9 mouse cellular contexts compared by ENCODE assay signal in genomic region chr4:140814241-140815225, GRCm38 (mm10). TPM values are rescaled to one million over a fixed set of nuclear protein-coding genes. Genes with fewer than 3 reads are reported as not detected.
A peak's percentile ranks its signal among the peaks of the same experiment; 100 is the strongest.
DNase-seq lines count a peak whose midpoint lies in the region; ATAC-seq lines count a peak whose summit lies in the region.
"Had no signal": no experiment of that assay in that cellular context is flagged by ENCODE, and none has a peak within 500 bp of the region (broad histone marks: within the 10 kb centered on the region; RNA-seq: fewer than 3 reads in every experiment).

No protein-coding gene starts in this region.

- 23% methylated on average over 36 of the region's 36 CpGs for WGBS in forebrain, embryonic 14.5 days
- 20% methylated on average over 36 of the region's 36 CpGs for WGBS in liver, embryonic 12.5 days (ENCODE audit: insufficient replicate concordance)

- H3K27ac ChIP-seq in forebrain, embryonic 14.5 days (ENCODE audit: low read depth, low read length) = no peak overlapping the region
- peak overlapping the region; percentile 55 for H3K27ac ChIP-seq in liver, embryonic 12.5 days

- H3K4me1 ChIP-seq in forebrain, embryonic 14.5 days (ENCODE audit: control insufficient read depth, insufficient read depth, low read length) = peaks cover 4% of the 10 kb centered on the region; the same call in 1 of the 2 replicates
- H3K4me1 ChIP-seq in liver, embryonic 12.5 days = peaks cover 78% of the 10 kb centered on the region

- no peak overlapping the region for H3K4me3 ChIP-seq in forebrain, embryonic 14.5 days (ENCODE audit: low read depth, low read length)
- H3K4me3 ChIP-seq in liver, embryonic 12.5 days = peak overlapping the region; percentile 66

- DNase-seq in T-cell, adult 2 months (ENCODE audit: low spot score) = peak; percentile 54
- DNase-seq in forebrain, embryonic 14.5 days (ENCODE audit: low spot score) = peak; percentile 28
- peak; percentile 41 for DNase-seq in hindlimb bud, embryonic 11.5 days (ENCODE audit: extremely low spot score, low read depth, low spot score)
- peak; percentile 27 to 49 for DNase-seq in thymus, postnatal 10 days (ENCODE audit: low spot score in 2 of 2)
- no peak for DNase-seq in cerebellum, adult 9-11 months

- no peaks in the 10 kb centered on the region for H3K36me3 ChIP-seq in forebrain, embryonic 14.5 days (ENCODE audit: control insufficient read depth, insufficient read depth, low read length)
- no peaks in the 10 kb centered on the region for H3K36me3 ChIP-seq in liver, embryonic 12.5 days

- 0 out of 2 replicates have a peak, but pooled peaks cover 3% of the 10 kb centered on the region for H3K27me3 ChIP-seq in forebrain, embryonic 14.5 days (replicated peaks; ENCODE audit: control insufficient read depth, insufficient read depth, low read length)
- peaks cover 39% of the 10 kb centered on the region for H3K27me3 ChIP-seq in liver, embryonic 12.5 days (replicated peaks)

- no peak overlapping the region for H3K9ac ChIP-seq in forebrain, embryonic 14.5 days (ENCODE audit: low read length)
- H3K9ac ChIP-seq in liver, embryonic 12.5 days = peak overlapping the region; percentile 67

- H3K4me2 ChIP-seq in forebrain, embryonic 14.5 days (ENCODE audit: low read length) = peak overlapping the region; percentile 37
- H3K4me2 ChIP-seq in liver, embryonic 12.5 days = peak overlapping the region; percentile 90

- H3K9me3 ChIP-seq in forebrain, embryonic 14.5 days (replicated peaks; ENCODE audit: control insufficient read depth, low read length) = no peaks in the 10 kb centered on the region
- no peaks in the 10 kb centered on the region for H3K9me3 ChIP-seq in liver, embryonic 12.5 days (replicated peaks)

- ATAC-seq in CD4-positive, CD25-positive, alpha-beta regulatory T cell, adult 4 months = peak; percentile 48
- no peak for ATAC-seq in forebrain, embryonic 14.5 days
- peak; percentile 51 for ATAC-seq in liver, embryonic 12.5 days
- ATAC-seq in monocyte, adult 5-6 weeks (replicated peaks; ENCODE audit: insufficient number of reproducible peaks, low FRiP score, low TSS enrichment, poor library complexity, severe bottlenecking) = peak; percentile 61; the same call in 1 of the 2 replicates

RNA-seq across cellular contexts. Expression of gene Padi3, which starts 4.1 kb away (rescaled TPM):
- polyA plus RNA-seq in CD4-positive, CD25-positive, alpha-beta regulatory T cell, adult 4 months (2017; shearing (Covaris generic)) = under 1 TPM; 0.15 to 0.32 TPM
- not detected in 2 replicates for polyA plus RNA-seq in forebrain, embryonic 14.5 days (2014; fragmentation: Nextera tagmentation; extraction: Ambion mirVana)
- polyA plus RNA-seq in liver, embryonic 12.5 days (2016; fragmentation: Nextera tagmentation; extraction: Ambion mirVana) = 0.37 and 0.47 TPM in 2 replicates
- total RNA-seq in monocyte, adult 5-6 weeks (2017) = not detected in 3 replicates

RNA-seq across cellular contexts. Expression of gene Padi1, which starts 31.0 kb away (rescaled TPM):
- under 1 TPM; 0.61 to 0.63 TPM for polyA plus RNA-seq in CD4-positive, CD25-positive, alpha-beta regulatory T cell, adult 4 months (2017; shearing (Covaris generic))
- polyA plus RNA-seq in forebrain, embryonic 14.5 days (2014; fragmentation: Nextera tagmentation; extraction: Ambion mirVana) = 0.05 TPM in 1 of 2 replicates, not detected in the other
- polyA plus RNA-seq in liver, embryonic 12.5 days (2016; fragmentation: Nextera tagmentation; extraction: Ambion mirVana) = 0.10 TPM in 1 of 2 replicates, not detected in the other
- 0.29 to 0.86 TPM in 2 of 3 replicates, not detected in the other for total RNA-seq in monocyte, adult 5-6 weeks (2017)

RNA-seq across cellular contexts. Expression of gene Padi4, which starts 40.5 kb away (rescaled TPM):
- under 1 TPM; 0.30 to 0.85 TPM for polyA plus RNA-seq in CD4-positive, CD25-positive, alpha-beta regulatory T cell, adult 4 months (2017; shearing (Covaris generic))
- not detected in 2 replicates for polyA plus RNA-seq in forebrain, embryonic 14.5 days (2014; fragmentation: Nextera tagmentation; extraction: Ambion mirVana)
- polyA plus RNA-seq in liver, embryonic 12.5 days (2016; fragmentation: Nextera tagmentation; extraction: Ambion mirVana) = 0.63 and 0.91 TPM in 2 replicates
- total RNA-seq in monocyte, adult 5-6 weeks (2017) = 5.7 to 16.3 TPM (median 13.0 TPM) in 3 replicates
- total RNA-seq: gastrocnemius, adult 8-10 months had no signal
